Mouse (Mus musculus) heart, postnatal 0 days (tissue): Measurements from ENCODE around the gene Swsap1. TPM values are rescaled to one million over a fixed set of nuclear protein-coding genes. Genes with fewer than 3 reads are reported as not detected.
A peak's percentile ranks its signal among the peaks of the same experiment; 100 is the strongest.

Experiments used
- ATAC-seq: fragments of 200-750 bp; cut with Nextera tagmentation; 2 replicates; pipeline ENCODE4 v1.8.0; 2017; ENCODE audit warnings: low read depth, moderate number of reproducible peaks, moderate library complexity; ENCODE audit not compliant: insufficient read depth
- DNase-seq: peaks from one replicate; pipeline ENCODE4 v3.0.0-alpha.2; 2016; ENCODE audit warnings: low spot score
- H3K27ac ChIP-seq: fragments of 300-500 bp; sonication (generic); 2 replicates; pipeline ENCODE4 v1.5.1; 2014; ENCODE audit warnings: low read depth, mild to moderate bottlenecking
- H3K27me3 ChIP-seq: fragments of 300-500 bp; sonication (generic); 2 replicates; pipeline ENCODE4 v1.6.1; 2014; ENCODE audit warnings: low read length, mixed read lengths; ENCODE audit not compliant: control insufficient read depth, insufficient read depth
- H3K36me3 ChIP-seq: fragments of 300-500 bp; sonication (generic); replicated peaks from 2 replicates; pipeline ENCODE4 v1.6.1; 2014; ENCODE audit warnings: low read length, mixed read lengths; ENCODE audit not compliant: control insufficient read depth, insufficient read depth
- H3K4me1 ChIP-seq: fragments of 300-500 bp; sonication (generic); 2 replicates; pipeline ENCODE4 v1.6.1; 2014; ENCODE audit warnings: antibody characterized with exemption; ENCODE audit not compliant: control insufficient read depth, insufficient read depth
- H3K4me2 ChIP-seq: fragments of 300-500 bp; sonication (generic); 2 replicates; pipeline ENCODE4 v1.6.1; 2014; ENCODE audit warnings: low read depth, mild to moderate bottlenecking, low read length, moderate library complexity
- H3K4me3 ChIP-seq: fragments of 300-500 bp; sonication (generic); 2 replicates; pipeline ENCODE4 v1.5.1; 2014; ENCODE audit warnings: low read depth, low read length
- H3K9ac ChIP-seq: fragments of 300-500 bp; sonication (generic); replicated peaks from 2 replicates; pipeline ENCODE4 v1.6.1; 2014; ENCODE audit warnings: low read depth, low read length, mixed read lengths
- H3K9me3 ChIP-seq: fragments of 300-500 bp; sonication (generic); replicated peaks from 2 replicates; pipeline ENCODE4 v1.6.1; 2016; ENCODE audit warnings: low read length; ENCODE audit not compliant: control insufficient read depth
- CTCF ChIP-seq: IDR thresholded peaks from 2 replicates; pipeline ENCODE4 v1.5.1; 2016; ENCODE audit warnings: antibody characterized with exemption, control low read depth, low read depth
- EP300 ChIP-seq: IDR thresholded peaks from 2 replicates; pipeline ENCODE4 v1.6.1; 2016; ENCODE audit warnings: antibody characterized with exemption, low read depth
- WGBS: fragments of 180-500 bp; shearing (Covaris S2); extraction: QIAGEN DNeasy Blood & Tissue Kit; methylation state at CpG from one replicate; pipeline ENCODE4 v1.1.7; 2014; 5-methylcytosine and 5-hydroxymethylcytosine counted together
- polyA plus RNA-seq: library from polyadenylated mRNA; unstranded; fragments of >200 nt; fragmentation: Nextera tagmentation; extraction: Ambion mirVana; gene quantifications from 2 replicates; pipeline ENCODE4 v1.2.1, GENCODE M21; 2015
- total RNA-seq: library from RNA; depleted of rRNA; stranded (reverse); fragments of >200 nt; gene quantifications from 2 replicates; pipeline ENCODE4 v1.2.3, GENCODE M21; 2014; ENCODE audit warnings: low replicate concordance

Gene Swsap1
- total and polyA plus RNA-seq, 2 experiments from 2014 or later: 4.6 to 19.5 TPM

GRCm38 (mm10) chr9:21918035-21918592, 37.4 kb upstream of the Swsap1 start, which contains the start of gene Rab3d:
Gene Rab3d (minus strand): TSS chr9:21918192.
- H3K4me1 ChIP-seq: no peaks in the 10 kb centered on the region
- H3K27ac ChIP-seq: peak within 1 kb of the TSS; percentile 19; the same call in 1 of the 2 replicates
- no peaks in the 10 kb centered on the region for H3K9me3 ChIP-seq
- H3K4me3 ChIP-seq: peak within 1 kb of the TSS; percentile 63
- H3K4me2 ChIP-seq: peak within 1 kb of the TSS; percentile 94
- under 1% methylated on average over 35 of the region's 36 CpGs for WGBS
- ATAC-seq (peak; percentile 93), DNase-seq (peak; percentile 96)
- H3K27me3 ChIP-seq: no peaks in the 10 kb centered on the region
- TF ChIP-seq EP300 (no peak), CTCF (no peak)
- H3K9ac ChIP-seq: peak within 1 kb of the TSS; percentile 35
- H3K36me3 ChIP-seq: no peaks in the 10 kb centered on the region

GRCm38 (mm10) chr9:21918692-21919384, 36.7 kb upstream of the Swsap1 start:
- Histone ChIP-seq H3K4me1 (peaks cover 6% of the 10 kb centered on the region; the same call in 1 of the 2 replicates), H3K4me3 (peak overlapping the region; percentile 63), H3K9me3 (no peaks in the 10 kb centered on the region), H3K9ac (no peak overlapping the region), H3K36me3 (no peaks in the 10 kb centered on the region), H3K27ac (0 out of 2 replicates have a peak overlapping the region, but pooled peaks have one; percentile 19), H3K27me3 (no peaks in the 10 kb centered on the region), H3K4me2 (peak overlapping the region; percentile 94)
- TF ChIP-seq EP300: no peak
- no peak for TF ChIP-seq CTCF
- 25% methylated on average over 5 of the region's 5 CpGs for WGBS
- no peak for ATAC-seq
- DNase-seq: no peak

GRCm38 (mm10) chr9:21923036-21923435, 32.5 kb upstream of the Swsap1 start:
- H3K27me3 ChIP-seq: no peaks in the 10 kb centered on the region
- no peak overlapping the region for H3K9ac ChIP-seq
- H3K4me2 ChIP-seq: no peak overlapping the region
- no peak overlapping the region for H3K4me3 ChIP-seq
- WGBS: 85% methylated on average over 4 of the region's 4 CpGs
- TF ChIP-seq EP300: no peak
- TF ChIP-seq CTCF: no peak
- H3K9me3 ChIP-seq: no peaks in the 10 kb centered on the region
- H3K27ac ChIP-seq: peak overlapping the region; percentile 77
- DNase-seq (no peak), ATAC-seq (no peak)
- peaks cover 24% of the 10 kb centered on the region for H3K4me1 ChIP-seq
- H3K36me3 ChIP-seq: no peaks in the 10 kb centered on the region

- Histone ChIP-seq H3K36me3 (no peaks in the 10 kb centered on the region), H3K9ac (no peak overlapping the region), H3K4me1 (peaks cover 24% of the 10 kb centered on the region), H3K4me2 (no peak overlapping the region), H3K9me3 (no peaks in the 10 kb centered on the region), H3K27me3 (no peaks in the 10 kb centered on the region), H3K27ac (peak overlapping the region; percentile 77), H3K4me3 (no peak overlapping the region)
- no peak for TF ChIP-seq CTCF
- no peak for TF ChIP-seq EP300
- WGBS: 13% methylated on average over 3 of the region's 3 CpGs
- ATAC-seq (no peak), DNase-seq (no peak)
These were observed 32.0 kb upstream of the Swsap1 start for GRCm38 (mm10) chr9:21923490-21924098.

GRCm38 (mm10) chr9:21924099-21924493, 31.5 kb upstream of the Swsap1 start:
- H3K4me3 ChIP-seq: no peak overlapping the region
- no peaks in the 10 kb centered on the region for H3K27me3 ChIP-seq
- 18% methylated on average over 6 of the region's 6 CpGs for WGBS
- no peak overlapping the region for H3K9ac ChIP-seq
- H3K27ac ChIP-seq: peak overlapping the region; percentile 77
- H3K4me1 ChIP-seq: peaks cover 24% of the 10 kb centered on the region
- ATAC-seq (peak; percentile 79), DNase-seq (peak; percentile 96)
- H3K4me2 ChIP-seq: no peak overlapping the region
- TF ChIP-seq CTCF: no peak
- no peak; the same call in 1 of the 2 replicates for TF ChIP-seq EP300
- no peaks in the 10 kb centered on the region for H3K9me3 ChIP-seq
- H3K36me3 ChIP-seq: no peaks in the 10 kb centered on the region
